Comparison of ENCODE assay signal across 21 mouse cellular contexts in the genomic region with DNA sequence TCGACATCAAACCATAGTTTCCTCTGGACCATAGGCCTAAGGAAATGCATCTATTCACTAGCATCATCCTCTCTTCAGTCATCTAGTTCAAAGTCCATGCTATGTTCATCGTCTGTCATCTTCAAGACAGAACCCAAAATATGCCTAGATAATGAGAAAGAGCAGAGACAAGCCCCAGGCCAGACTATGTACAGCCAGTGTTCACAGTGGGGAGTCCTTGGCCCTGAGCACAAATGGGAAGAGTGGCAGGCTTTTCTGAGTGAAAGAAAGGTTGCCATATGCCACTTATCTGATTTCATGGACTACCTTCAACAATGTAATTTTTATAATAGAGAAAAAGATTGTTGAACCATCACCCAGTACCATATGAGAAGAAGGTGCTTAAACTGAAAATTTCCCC.
DNase-seq lines count a peak whose midpoint lies in the region; TF ChIP-seq lines count a peak whose summit lies in the region.
"Had no signal": no experiment of that assay in that cellular context is flagged by ENCODE, and none has a peak within 500 bp of the region (broad histone marks: within the 10 kb centered on the region; RNA-seq: fewer than 3 reads in every experiment).

No protein-coding gene starts in this region.

- TF ChIP-seq POLR2A in cerebellum, adult 2 months (IDR thresholded peaks at IDR 0.05; ENCODE audit: borderline replicate concordance, insufficient read depth, low read length) = no peak

- peak overlapping the region; percentile 82 for H3K27ac ChIP-seq in cerebellum, adult 2 months (ENCODE audit: insufficient read depth, low read length)
- H3K27ac ChIP-seq: embryonic facial prominence, embryonic 15.5 days; forebrain, embryonic 10.5 days; heart, embryonic 10.5 days; hindbrain, embryonic 12.5 days; hindbrain, postnatal 0 days had no signal

- WGBS in cerebellum, adult 2 months = 31% methylated on average over 2 of the region's 2 CpGs

- DNase-seq in cerebellum, adult 11 months = peak; percentile 66
- peak; percentile 77 to 89 for DNase-seq in cerebellum, adult 2 months
- peak; percentile 51 to 65 for DNase-seq in cerebellum, postnatal 10 days
- no peak for DNase-seq in right cerebral cortex, postnatal 25 days
- no peak for DNase-seq in layer of hippocampus, postnatal 36 days
- DNase-seq in urinary bladder, postnatal 14 days (ENCODE audit: low spot score) = no peak
- DNase-seq: adrenal gland, adult 2 months; adrenal gland, postnatal 25 days; embryo, embryonic 11 days; gastrocnemius, postnatal 36 days; heart, adult 18-20 months; heart, postnatal 10 days; heart, postnatal 4 days; kidney, adult 11 months had no signal

- no peaks in the 10 kb centered on the region for H3K27me3 ChIP-seq in cerebellum, adult 2 months (ENCODE audit: control insufficient read depth, insufficient read depth, low read length)
- H3K27me3 ChIP-seq: CH12.LX; embryonic facial prominence, embryonic 15.5 days had no signal

- peaks cover 15% of the 10 kb centered on the region; the same call in 1 of the 2 replicates for H3K4me1 ChIP-seq in cerebellum, adult 2 months (ENCODE audit: control insufficient read depth, insufficient read depth, low read length)
- H3K4me1 ChIP-seq: embryonic facial prominence, embryonic 15.5 days; heart, embryonic 10.5 days had no signal

- H3K4me3 ChIP-seq in cerebellum, adult 2 months (replicated peaks; ENCODE audit: insufficient read depth, low read depth, low read length) = no peak overlapping the region
- H3K4me3 ChIP-seq: embryonic facial prominence, embryonic 15.5 days; erythroblast, embryonic 14.5 days; forebrain, embryonic 10.5 days; heart, embryonic 10.5 days; hindbrain, embryonic 12.5 days had no signal

- no peak for TF ChIP-seq CTCF in cerebellum, adult 2 months (IDR thresholded peaks at IDR 0.05; ENCODE audit: borderline replicate concordance, insufficient read depth, low read depth, low read length)

Comparison
In these comparisons a context has a peak if more than half of its experiments do, and no peak if none do; other contexts are left out.
1. DNase-seq: peak in cerebellum, adult 11 months (single experiment), cerebellum, adult 2 months (2 of 2) and cerebellum, postnatal 10 days (2 of 2); none in right cerebral cortex, postnatal 25 days (single experiment), layer of hippocampus, postnatal 36 days (0 of 2) and urinary bladder, postnatal 14 days (single experiment).